Mouse (Mus musculus) T-helper 2 cell (primary cell): ENCODE results near the gene Rhox3f.
"Not testable (repeated sequence)": the region's sequence is repeated elsewhere in the genome, so short reads cannot be mapped to it uniquely, and the experiment has no call there.

Source experiments
- in situ Hi-C: fragments of 300-600 bp; cut with MboI, MseI; formaldehyde crosslinking; loops from one replicate; pipeline ENCODE4 v1.15.1; 2025; ENCODE audit warnings: high pct_unique_total_duplicates

Rhox3f gene

DNA sequence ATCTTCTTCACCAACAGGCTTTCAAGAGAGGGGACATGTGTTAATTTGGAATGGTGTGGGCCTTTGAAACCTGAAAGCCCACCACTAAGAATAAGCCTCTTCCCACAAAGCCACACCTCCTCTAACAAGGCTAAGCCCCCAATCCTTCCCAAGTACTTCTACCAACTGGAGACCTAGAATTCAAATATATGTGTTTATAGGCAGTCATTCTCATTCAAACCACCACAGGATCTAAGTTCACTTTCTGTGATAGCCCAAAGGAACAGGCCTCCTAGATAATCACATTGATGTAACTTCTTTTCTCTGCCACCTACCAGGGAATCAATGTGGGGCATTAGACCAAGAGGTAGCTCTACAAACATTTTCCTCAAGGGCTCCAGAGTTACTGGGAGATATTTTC, at the start of gene Rhox3f:
Gene Rhox3f, plus strand, starts transcription at position 301 of the 400 bp plus-strand sequence.
- in situ Hi-C loops = not testable (repeated sequence)

- in situ Hi-C loops = loop anchor here (5.0 kb wide), 1 partner anchor 289 kb away; no protein-coding TSS in a partner anchor
These were observed 39.1 kb upstream of the Rhox3f start, which contains the start of gene Rhox3e for GRCm38 (mm10) chrX:37541719-37542118. TSS of gene Rhox3e (plus strand) at chrX:37542019.

DNA sequence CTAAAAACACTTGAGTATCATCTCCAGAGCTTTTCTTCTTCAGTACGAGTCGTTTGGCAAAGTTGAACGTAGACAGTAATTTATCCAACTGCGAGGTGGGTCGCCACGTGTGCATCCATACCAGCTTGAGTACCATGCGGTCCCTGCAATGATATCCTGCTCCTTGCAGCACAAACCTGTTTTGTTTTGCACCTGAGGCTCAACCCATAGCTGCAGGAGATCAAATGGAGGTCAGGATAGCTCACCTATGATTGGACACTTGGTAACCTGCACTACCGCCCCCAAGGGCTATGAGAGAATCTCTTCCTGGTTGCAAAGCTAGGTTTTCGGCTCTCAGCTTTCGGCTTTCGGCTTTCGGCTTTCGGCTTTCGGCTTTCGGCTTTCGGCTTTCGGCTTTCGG, 23.7 kb upstream of the Rhox3f start, which contains the start of gene Rhox4e:
Gene Rhox4e, plus strand, starts transcription at position 301 of the 400 bp plus-strand sequence.
- in situ Hi-C loops = not testable (repeated sequence)

GRCm38 (mm10) chrX:37571105-37571504, 9.7 kb upstream of the Rhox3f start, which contains the start of gene Rhox2f:
TSS of gene Rhox2f (plus strand) at chrX:37571405.
- in situ Hi-C loops = loop anchor here (5.0 kb wide), 1 partner anchor 119 kb away; the partner anchor contains the start of gene Rhox2c

DNA sequence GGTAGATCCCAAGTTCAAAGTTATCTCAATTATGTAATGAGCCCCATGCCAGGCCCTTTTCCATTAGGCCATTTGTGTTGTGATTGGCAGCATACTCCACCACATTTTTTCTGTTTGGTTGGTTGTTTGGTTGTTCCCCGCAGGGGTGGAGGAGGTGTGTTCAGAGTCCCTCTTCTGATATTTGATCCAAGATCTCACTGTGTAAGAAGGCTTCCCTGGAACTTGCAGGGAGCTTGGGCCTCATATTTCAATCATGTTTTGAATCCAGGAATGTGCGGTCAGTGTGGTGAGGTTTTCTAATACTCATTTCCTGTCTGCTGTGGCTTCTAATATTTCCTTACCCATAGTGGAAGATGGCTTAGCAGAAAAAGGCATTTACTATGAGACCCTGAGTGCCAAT, 8.2 kb upstream of the Rhox3f start:
- in situ Hi-C loops = loop anchor here (5.0 kb wide), 1 partner anchor 120 kb away; the partner anchor contains the start of gene Rhox2c

GRCm38 (mm10) chrX:37607604-37608003, 26.8 kb downstream of the Rhox3f start, which contains the start of gene Rhox4f:
TSS of gene Rhox4f (minus strand) at chrX:37607704.
- in situ Hi-C loops = not testable (repeated sequence)

DNA sequence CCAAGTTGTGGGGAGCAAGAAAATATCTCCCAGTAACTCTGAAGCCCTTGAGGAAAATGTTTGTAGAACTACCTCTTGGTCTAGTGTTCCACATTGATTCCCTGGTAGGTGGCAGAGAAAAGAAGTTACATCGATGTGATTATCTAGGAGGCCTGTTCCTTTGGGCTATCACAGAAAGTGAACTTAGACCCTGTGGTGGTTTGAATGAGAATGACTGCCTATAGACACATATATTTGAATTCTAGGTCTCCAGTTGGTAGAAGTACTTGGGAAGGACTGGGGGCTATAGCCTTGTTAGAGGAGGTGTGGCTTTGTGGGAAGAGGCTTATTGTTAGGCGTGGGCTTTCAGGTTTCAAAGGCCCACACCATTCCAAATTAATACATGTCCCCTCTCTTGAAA, 47.7 kb downstream of the Rhox3f start, which contains the start of gene Rhox3g:
Gene Rhox3g, minus strand, starts transcription at position 101 of the 400 bp plus-strand sequence.
- in situ Hi-C loops = not testable (repeated sequence)
